Mouse (Mus musculus) heart, adult 18-20 months (tissue): ENCODE data around the gene Coa6. TPM values are rescaled to one million over a fixed set of nuclear protein-coding genes. Genes with fewer than 3 reads are reported as not detected.
"Not testable (repeated sequence)": the region's sequence is repeated elsewhere in the genome, so short reads cannot be mapped to it uniquely, and the experiment has no call there.

Source experiments
- DNase-seq, 2 experiments: peaks; one replicate each; pipeline ENCODE4 v3.0.0; 2021 to 2022; ENCODE audit warnings: mixed read lengths in 1 of 2
- long read RNA-seq, 2 experiments: library from polyadenylated mRNA; stranded (forward); transcript quantifications; one replicate each; pipeline ENCODE4 v2.0.0; 2021
- total RNA-seq, 2 experiments: library from RNA; stranded (reverse); gene quantifications; 2 replicates each; pipeline ENCODE4 v1.2.3; 2021

Coa6 gene
- total RNA-seq, result 10 to 100 TPM; 23.3 to 29.1 TPM
- long read RNA-seq, experiment 1, transcript Coa6-201 (2 exons, 747 nt), result major isoform, 34 of 34 reads
- long read RNA-seq, experiment 1, partial matches to known transcripts, result 0 of 34 reads
- long read RNA-seq, experiment 1, other reads (novel, unspliced or antisense), result 0 of 34 reads
- long read RNA-seq, experiment 2, transcript Coa6-201 (2 exons, 747 nt), result major isoform, 18 of 18 reads
- long read RNA-seq, experiment 2, partial matches to known transcripts, result 0 of 18 reads
- long read RNA-seq, experiment 2, other reads (novel, unspliced or antisense), result 0 of 18 reads

DNA sequence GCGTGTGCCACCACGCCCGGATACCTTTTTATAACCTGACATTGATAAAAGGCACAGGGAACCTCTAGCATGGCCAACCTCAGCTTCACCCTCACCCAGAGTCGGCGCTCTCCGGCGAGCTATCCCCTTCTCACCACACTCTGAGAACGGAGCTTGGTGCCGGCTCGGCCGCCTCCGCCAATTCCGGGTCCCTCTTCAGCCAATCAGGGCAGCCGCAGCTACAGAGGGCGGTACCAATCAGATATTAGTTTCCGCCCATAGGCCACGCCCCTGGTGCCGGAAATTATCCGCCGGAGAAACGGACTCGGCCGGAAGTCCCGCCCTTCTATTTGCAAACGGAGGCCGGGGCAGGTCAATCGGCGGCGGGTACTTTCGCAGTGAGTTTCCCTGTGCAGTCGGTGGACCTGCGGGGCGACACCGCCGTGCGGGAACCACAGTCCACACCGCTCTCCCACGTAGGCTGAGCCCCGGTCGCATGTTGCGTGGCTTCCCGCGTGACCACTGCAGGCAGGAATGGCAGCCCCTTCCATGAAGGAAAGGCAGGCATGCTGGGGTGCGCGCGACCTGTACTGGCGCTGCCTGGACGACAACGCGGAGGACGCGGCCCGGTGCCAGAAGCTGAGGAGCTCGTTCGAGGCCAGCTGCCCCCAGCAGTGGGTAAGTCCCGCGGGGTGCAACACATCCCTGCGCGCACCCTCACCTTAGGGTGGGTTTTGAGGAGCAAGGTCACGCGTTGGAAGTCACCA lies at the start of gene Coa6:
Gene Coa6 (plus strand): TSS at position 342 of the 746 bp plus-strand sequence.
- peak; percentile 98 to 99 for DNase-seq

- DNase-seq, result no peak
These were observed 42.7 kb upstream of the Coa6 start for GRCm38 (mm10) chr8:126379580-126379979.

- no peak for DNase-seq
These were observed 42.2 kb upstream of the Coa6 start for GRCm38 (mm10) chr8:126380141-126380540.

DNA sequence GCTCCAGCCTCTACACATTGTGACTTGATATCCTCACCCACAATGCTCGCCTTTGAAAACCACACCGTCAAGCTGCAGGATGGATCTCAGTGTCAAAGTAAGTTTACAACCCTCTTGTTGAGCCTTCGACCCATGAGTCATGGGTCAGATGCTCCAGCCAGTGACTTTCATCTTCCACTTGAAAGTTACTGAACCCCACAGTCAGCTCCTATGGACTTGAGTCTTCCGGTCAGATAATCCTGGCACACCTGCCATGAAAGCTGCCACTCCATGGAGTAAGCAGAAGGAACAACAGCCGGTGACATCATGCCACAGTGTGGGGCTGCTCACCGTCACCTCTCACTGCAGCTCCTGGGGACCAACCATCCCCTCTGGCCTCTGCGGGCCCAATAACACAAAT lies 41.0 kb upstream of the Coa6 start:
- DNase-seq, result no peak

- no peak for DNase-seq
These were observed 40.1 kb upstream of the Coa6 start for GRCm38 (mm10) chr8:126382216-126382615.

- DNase-seq, result peak in 1 of 2 experiments; percentile 2
These were observed 39.6 kb upstream of the Coa6 start for GRCm38 (mm10) chr8:126382749-126383148.

DNA sequence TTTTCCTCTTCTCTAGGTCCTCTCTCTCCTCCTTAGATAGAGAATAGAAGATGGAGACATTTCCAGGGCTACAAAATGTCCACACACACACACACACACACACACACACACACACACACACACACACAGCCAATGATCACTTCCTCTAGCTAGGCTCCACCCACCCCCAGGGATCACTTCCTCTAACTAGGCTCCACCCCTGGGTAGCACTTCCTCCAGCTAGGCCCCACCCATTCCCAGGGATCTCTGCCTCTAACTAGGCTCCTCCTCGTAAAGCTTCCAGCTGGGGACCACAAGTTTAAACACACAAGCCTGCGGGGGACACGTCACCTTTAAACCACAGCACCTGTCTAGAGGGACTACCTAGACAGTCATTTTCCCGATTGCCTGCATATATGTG lies 34.7 kb upstream of the Coa6 start:
- DNase-seq, result no peak

GRCm38 (mm10) chr8:126391541-126391940 lies 30.8 kb upstream of the Coa6 start:
- DNase-seq, result no peak

GRCm38 (mm10) chr8:126395386-126395785 lies 26.9 kb upstream of the Coa6 start:
- no peak for DNase-seq

DNA sequence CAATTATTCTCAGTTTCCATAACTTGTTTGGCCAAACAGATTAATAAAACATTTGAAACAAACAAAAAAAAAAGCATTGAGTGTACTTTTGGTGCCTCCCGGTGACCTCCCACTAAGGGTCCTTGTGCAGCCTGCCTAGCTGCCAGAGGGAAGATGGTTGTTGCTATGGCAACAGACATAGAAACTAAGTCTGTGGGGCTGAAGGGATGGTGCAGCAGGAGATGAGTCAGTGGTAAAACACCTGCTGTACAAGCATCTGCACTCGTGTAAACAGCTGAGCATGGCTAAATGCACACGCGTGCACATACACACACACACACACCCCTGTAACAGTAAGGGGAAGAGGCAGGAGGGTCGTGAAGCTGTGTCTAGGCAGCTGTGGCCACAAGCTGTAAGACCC lies 26.4 kb upstream of the Coa6 start:
- DNase-seq, result no peak

DNA sequence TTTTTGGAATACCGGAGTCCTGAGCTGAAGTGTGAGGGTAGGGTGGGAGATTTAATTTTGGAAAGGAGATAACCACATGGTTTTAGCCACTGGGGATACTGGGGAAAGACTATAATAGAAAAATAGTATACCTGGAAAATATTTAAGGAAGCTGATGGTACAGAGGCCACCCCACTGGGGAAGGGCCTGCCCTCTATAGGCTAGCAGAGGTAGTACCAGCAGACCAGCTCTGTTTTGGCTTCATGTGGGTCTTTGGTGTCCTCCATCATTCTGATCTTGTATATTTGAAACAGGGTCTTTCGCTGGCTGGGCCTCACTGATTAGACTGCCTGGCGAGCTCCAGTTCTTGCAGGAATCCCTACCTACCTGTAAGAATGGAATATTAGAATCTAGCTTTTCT lies 24.0 kb upstream of the Coa6 start:
- DNase-seq, result peak in 1 of 2 experiments; percentile 5

DNA sequence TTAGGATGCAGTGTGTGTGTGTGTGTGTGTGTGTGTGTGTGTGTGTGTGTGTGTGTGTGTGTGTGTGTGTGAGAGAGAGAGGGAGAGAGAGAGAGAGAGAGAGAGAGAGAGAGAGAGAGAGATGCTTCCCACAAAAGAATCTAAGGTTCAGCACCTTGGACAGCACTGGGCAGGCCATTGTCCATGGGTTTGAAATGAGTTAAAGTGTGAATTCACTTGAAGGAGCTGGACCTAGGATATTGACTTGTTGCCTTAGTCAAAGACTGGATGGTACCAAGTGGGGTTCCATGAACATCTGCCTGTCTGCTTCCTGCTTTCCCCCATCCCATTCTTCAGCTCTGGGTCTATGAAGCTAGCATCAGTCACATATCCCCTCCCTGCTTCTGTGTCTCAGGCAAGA lies 17.8 kb upstream of the Coa6 start:
- DNase-seq, result not testable (repeated sequence)

DNA sequence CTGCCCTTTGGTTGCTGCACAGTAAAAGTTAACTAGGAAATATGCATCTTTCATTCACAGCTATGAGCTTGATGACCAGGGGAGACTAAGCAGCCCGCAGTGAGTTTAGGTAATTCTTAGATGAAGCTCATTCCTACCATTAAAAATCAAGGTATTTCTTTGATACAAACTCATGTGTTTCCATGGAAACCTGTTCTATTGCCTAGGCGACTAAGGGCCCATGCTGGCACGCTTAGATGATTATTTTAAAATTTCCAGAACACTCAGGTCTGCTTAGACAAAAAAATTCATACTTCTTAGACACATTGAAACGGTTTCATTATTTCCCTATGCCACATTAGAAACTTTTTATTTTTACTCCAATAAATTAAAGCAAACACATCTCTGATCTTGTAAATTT lies 17.3 kb upstream of the Coa6 start:
- no peak for DNase-seq

GRCm38 (mm10) chr8:126420834-126421233 lies 1.5 kb upstream of the Coa6 start:
- DNase-seq, result no peak

- DNase-seq, result no peak
These were observed 595 bp downstream of the Coa6 start for GRCm38 (mm10) chr8:126422920-126423300.

DNA sequence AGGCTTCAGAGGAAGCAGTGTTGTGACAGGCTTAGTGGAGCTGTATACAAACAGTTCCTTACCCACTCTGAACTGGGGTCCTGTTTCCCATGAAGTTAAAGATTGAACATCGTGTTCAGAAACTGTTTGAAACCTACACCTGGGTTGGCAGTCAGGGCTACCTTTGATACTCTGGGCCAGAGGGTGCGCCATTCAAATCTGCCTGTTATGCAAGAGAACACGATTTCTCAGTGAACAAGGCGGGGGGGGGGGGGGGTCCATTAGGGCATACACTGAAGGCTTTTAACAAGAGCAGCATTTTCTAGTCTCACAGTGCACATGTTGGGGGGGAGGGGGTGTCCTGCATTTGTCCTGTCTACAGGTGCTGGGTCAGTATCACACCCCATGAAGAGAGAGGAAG lies 1.8 kb downstream of the Coa6 start:
- no peak for DNase-seq

DNA sequence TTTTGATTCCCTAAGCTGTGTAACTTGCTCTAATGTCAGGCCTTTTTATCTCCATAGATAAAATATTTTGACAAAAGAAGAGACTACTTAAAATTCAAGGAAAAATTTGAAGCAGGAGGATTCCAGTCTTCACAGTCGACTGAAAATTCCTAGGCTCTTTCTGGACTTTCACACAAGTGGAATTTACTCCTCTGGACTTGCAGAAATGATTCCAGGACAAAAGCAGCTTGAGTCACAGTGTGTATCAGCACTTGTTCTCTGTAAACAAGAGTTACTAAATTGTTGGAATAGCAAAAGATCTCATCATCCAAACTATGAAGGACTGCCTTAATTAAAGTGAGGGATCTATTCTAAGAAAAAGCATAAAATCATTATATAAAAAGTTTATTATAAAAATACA lies 2.6 kb downstream of the Coa6 start:
- DNase-seq, result no peak

GRCm38 (mm10) chr8:126429635-126430034 lies 7.3 kb downstream of the Coa6 start:
- no peak for DNase-seq

DNA sequence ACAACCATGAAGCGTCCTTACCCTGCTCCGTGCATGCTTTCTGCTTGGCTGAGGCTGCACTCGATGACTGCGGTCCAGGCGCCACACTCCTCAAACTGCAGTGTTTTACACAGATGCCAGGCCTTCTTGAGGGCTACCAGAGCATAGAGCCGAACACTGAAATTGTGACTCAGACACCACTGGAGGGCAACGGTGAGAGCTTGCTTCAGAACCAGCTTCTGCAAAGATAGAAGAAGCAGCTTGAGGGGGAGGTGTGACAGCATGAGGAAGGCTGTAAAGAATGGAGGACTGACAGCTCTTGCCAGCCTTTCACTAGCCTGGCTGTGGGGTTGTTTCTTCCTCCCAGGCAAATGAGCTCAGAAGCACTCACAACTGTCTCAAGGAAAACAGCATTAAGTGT lies 11.5 kb downstream of the Coa6 start:
- no peak for DNase-seq

- no peak for DNase-seq
These were observed 16.6 kb downstream of the Coa6 start for GRCm38 (mm10) chr8:126438937-126439336.

DNA sequence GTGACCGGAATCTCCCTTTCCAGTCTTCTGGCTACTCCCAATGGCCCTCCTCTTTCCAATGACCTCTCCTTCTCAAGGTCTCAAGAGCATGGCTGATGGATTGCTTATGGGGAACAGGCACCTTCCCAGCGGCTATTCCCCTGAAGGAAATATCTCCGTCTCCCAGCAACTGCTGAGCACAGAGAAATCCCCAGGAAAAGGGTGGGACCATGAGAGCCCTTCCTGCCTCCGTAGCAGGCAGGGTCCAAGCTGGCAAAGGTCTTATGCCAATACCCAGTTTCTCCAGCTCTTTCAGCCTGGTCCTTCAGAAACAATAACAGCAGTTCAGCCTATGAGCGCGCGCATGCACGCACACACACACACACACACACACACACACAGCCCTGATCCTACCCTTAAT lies 28.8 kb downstream of the Coa6 start:
- no peak for DNase-seq

DNA sequence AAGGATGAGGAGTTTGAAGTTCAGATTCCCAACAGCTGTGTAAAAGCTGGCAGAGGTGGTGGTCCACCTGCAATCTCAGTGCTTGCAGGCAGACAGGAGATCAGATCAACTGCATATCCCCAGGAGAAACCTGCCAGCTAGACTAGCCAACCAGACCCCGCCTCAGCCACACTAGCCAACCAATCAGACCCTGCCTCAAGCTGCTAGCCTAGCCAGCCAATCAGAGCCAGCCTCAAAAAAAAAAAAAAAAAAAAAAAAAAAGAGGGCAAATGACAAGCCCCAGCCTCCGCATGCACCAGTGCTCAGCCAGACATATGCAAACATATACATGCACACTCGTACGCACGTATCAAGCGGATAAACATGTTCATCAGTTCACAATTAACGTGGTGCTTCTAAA lies 33.1 kb downstream of the Coa6 start:
- no peak for DNase-seq

- peak; percentile 35 to 65 for DNase-seq
These were observed 38.0 kb downstream of the Coa6 start for GRCm38 (mm10) chr8:126460274-126460673.

DNA sequence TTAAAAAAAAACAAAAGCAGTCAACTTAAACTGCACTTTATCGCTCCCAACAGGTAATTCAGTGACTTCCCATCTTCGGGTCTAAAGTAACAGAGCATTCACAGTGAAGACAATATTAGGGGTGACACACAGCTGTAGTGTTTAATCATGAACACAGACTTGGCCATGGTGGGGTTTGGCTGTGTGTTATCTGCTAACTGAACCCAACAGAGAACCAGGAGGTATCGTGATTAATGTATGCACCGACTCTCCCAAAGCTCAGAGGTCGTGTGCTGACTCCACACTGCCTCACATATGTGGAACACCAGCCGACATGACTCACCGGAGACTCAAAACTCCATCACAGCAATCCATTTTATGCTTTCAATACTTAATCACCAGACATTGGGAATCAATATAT lies 39.4 kb downstream of the Coa6 start:
- DNase-seq, result no peak
